Mouse (Mus musculus): ENCODE data around the gene Gm21680. TPM values are rescaled to one million over a fixed set of nuclear protein-coding genes. Genes with fewer than 3 reads are reported as not detected.
A peak's percentile ranks its signal among the peaks of the same experiment; 100 is the strongest.
"Not testable (repeated sequence)": the region's sequence is repeated elsewhere in the genome, so short reads cannot be mapped to it uniquely, and the experiment has no call there.

Gene Gm21680
- not detected for total RNA-seq (2021)

DNA sequence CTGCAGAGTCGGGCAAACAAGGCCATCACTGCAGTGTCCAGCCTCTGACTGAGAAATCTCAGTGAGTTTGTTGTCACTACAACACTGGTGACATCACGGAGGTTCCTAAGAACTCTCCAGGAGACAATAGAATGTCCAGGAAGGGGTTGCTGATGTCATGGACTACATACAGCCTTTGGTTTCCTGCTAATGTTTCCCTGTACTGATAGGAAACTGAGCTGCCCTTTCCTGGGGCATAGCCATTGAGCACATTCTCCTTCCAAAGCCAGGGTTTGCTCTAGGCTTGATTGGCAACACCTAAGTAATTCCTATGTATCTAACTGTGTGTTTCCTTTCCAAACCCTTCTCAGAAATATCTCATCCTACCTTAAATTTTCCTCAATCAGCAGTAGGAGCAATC, at the start of gene Gm21680:
Gene Gm21680 (minus strand): TSS at position 101 of the 400 bp plus-strand sequence.
- DNase-seq, result not testable (repeated sequence)

DNA sequence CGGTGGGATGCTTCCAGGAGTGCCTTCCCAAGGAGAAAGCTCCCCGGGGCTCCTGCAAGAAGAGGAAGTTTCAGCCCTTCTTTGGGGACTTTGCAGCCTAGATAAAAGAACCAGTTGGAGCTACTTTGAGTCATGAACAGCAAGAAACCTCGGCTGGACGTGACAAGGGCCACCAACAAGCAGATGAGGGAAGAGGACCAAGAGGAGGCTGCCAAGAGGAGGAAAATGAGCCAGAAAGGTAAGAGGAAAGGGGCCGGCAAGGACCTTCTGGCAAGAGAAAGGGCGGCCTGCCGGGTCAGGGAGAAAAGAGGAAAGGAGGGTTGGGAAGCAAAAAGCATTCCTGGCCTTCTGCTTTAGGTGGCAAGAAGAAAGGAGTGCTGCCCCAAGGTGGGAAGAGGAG, 35.2 kb upstream of the Gm21680 start:
- DNase-seq, result not testable (repeated sequence)

DNA sequence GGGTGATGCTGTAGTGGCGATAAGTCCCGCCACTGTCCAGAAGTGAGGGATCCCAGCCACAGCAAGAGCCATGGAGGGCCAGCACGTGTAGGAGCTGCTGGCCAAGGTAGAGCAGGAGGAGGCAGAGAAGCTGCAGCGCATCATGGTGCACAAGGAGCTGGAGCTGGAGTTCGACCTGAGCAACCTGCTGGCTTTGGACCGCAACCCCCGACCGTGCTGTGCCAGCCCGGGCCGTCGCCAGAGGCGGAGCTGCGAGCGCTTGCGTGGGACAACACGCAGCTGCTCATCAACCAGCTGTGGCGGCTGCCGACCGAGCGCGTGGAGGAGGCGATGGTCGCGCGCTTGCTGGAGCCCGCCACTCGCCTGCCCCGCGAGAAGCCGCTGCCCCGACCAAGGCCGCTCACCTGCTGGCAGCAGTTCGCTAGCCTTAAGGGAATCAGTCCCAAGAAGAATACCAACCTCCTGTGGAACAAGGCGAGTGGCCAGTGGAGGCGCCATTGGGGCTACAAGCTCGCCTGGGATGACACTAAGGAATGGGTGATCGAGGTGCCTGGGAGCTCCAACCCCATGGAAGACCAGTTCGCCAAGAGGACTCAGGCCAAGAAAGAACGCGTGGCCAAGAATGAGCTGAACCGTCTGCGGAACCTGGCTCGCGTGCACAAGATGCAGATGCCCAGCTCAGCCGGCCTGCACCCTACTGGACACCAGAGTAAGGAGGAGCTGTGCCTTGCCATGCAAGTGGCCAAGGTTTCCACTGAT, 34.7 kb upstream of the Gm21680 start:
- DNase-seq, result peak; percentile 19 to 38

DNA sequence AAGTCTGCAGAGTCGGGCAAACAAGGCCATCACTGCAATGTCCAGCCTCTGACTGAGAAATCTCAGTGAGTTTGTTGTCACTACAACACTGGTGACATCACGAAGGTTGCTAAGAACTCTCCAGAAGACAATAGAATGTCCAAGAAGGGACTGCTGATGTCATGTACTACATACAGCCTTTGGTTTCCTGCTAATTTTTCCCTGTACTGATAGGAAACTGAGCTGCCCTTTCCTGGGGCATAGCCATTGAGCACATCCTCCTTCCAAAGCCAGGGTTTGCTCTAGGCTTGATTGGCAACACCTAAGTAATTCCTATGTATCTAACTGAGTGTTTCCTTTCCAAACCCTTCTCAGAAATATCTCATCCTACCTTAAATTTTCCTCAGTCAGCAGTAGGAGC, 32.2 kb upstream of the Gm21680 start, which contains the start of gene Gm1979:
Gene Gm1979 (minus strand): TSS at position 101 of the 400 bp plus-strand sequence.
- not testable (repeated sequence) for DNase-seq

DNA sequence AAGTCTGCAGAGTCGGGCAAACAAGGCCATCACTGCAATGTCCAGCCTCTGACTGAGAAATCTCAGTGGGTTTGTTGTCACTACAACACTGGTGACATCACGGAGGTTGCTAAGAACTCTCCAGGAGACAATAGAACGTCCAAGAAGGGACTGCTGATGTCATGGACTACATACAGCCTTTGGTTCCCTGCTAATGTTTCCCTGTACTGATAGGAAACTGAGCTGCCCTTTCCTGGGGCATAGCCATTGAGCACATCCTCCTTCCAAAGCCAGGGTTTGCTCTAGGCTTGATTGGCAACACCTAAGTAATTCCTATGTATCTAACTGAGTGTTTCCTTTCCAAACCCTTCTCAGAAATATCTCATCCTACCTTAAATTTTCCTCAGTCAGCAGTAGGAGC, 16.1 kb upstream of the Gm21680 start, which contains the start of gene Gm21698:
Gene Gm21698 (minus strand): TSS at position 101 of the 400 bp plus-strand sequence.
- DNase-seq, result not testable (repeated sequence)

DNA sequence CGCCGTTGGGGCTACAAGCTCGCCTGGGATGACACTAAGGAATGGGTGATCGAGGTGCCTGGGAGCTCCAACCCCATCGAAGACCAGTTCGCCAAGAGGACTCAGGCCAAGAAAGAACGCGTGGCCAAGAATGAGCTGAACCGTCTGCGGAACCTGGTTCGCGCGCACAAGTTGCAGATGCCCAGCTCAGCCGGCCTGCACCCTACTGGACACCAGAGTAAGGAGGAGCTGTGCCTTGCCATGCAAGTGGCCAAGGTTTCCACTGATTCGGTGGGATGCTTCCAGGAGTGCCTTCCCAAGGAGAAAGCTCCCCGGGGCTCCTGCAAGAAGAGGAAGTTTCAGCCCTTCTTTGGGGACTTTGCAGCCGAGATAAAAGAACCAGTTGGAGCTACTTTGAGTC, 15.4 kb downstream of the Gm21680 start:
- DNase-seq, result not testable (repeated sequence)

DNA sequence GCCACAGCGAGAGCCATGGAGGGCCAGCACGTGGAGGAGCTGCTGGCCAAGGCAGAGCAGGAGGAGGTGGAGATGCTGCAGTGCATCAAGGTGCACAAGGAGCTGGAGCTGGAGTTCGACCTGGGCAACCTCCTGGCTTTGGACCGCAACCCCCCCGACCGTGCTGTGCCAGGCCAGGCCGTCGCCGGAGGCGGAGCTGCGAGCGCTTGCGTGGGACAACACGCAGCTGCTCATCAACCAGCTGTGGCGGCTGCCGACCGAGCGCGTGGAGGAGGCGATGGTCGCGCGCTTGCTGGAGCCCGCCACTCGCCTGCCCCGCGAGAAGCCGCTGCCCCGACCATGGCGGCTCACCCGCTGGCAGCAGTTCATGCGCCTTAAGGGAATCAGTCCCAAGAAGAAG, 15.9 kb downstream of the Gm21680 start:
- DNase-seq, result not testable (repeated sequence)

DNA sequence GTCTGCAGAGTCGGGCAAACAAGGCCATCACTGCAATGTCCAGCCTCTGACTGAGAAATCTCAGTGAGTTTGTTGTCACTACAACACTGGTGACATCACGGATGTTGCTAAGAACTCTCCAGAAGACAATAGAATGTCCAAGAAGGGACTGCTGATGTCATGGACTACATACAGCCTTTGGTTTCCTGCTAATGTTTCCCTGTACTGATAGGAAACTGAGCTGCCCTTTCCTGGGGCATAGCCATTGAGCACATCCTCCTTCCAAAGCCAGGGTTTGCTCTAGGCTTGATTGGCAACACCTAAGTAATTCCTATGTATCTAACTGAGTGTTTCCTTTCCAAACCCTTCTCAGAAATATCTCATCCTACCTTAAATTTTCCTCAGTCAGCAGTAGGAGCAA, 18.1 kb downstream of the Gm21680 start, which contains the start of gene Gm21671:
Gene Gm21671 (minus strand): TSS at position 101 of the 400 bp plus-strand sequence.
- DNase-seq, result not testable (repeated sequence)

DNA sequence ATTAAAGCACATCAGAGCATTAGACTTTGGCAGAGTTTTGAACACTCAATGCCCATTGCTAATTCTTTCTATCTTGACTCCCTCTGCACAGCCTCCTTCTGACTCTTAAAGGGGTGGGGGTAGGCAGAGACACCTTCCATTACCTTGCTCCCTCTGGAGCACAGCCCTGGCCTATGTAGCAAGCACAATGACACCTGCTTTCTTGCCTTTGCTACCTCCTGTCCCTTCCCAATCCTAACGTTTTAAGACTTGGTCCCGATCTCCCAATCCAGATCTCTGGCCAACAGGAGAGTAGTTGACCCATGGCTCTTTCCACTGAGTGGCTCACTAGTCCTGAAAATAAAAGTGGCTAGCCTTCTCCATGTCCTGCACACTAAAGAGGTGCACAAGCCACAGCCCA, 27.1 kb downstream of the Gm21680 start:
- DNase-seq, result not testable (repeated sequence)

DNA sequence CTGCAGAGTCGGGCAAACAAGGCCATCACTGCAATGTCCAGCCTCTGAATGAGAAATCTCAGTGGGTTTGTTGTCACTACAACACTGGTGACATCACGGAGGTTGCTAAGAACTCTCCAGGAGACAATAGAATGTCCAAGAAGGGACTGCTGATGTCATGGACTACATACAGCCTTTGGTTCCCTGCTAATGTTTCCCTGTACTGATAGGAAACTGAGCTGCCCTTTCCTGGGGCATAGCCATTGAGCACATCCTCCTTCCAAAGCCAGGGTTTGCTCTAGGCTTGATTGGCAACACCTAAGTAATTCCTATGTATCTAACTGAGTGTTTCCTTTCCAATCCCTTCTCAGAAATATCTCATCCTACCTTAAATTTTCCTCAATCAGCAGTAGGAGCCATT, 30.2 kb downstream of the Gm21680 start, which contains the start of gene Gm21663:
Gene Gm21663 (minus strand): TSS at position 101 of the 400 bp plus-strand sequence.
- not testable (repeated sequence) for DNase-seq

Other genes starting within 250 kb of the Gm21680 start
- 100 to 1,000 TPM; 133 to 143 TPM for gene Actr3b, start 212.7 kb downstream of the Gm21680 start, total RNA-seq (2021)
- gene Gm21663, start 30.3 kb downstream of the Gm21680 start, total RNA-seq (2021), result not detected
- not detected for gene Gm21671, start 18.2 kb downstream of the Gm21680 start, total RNA-seq (2021)
- not detected for gene Gm21698, start 16.0 kb upstream of the Gm21680 start, total RNA-seq (2021)
- not detected for gene Gm1979, start 32.1 kb upstream of the Gm21680 start, total RNA-seq (2021)
- not detected for gene Gm5862, start 50.3 kb upstream of the Gm21680 start, total RNA-seq (2021)
- gene Speer4a, start 66.9 kb upstream of the Gm21680 start, total RNA-seq (2021), result not detected
- gene Gm7347, start 85.9 kb upstream of the Gm21680 start, total RNA-seq (2021), result not detected
- not detected for gene Gm10471, start 116.6 kb upstream of the Gm21680 start, total RNA-seq (2021)
- not detected for gene 5031410I06Rik, start 132.7 kb upstream of the Gm21680 start, total RNA-seq (2021)
- not detected for gene Gm10220, start 148.8 kb upstream of the Gm21680 start, total RNA-seq (2021)